Mouse (Mus musculus): ENCODE measurements at regions not wholly inside any gene's neighbourhood (a gene's known extent, or its start where the extent isn't known, plus 50 kb on each side); places are given as distances from the start of the nearest gene placed in this dataset.

GRCm38 (mm10) chr13:31396216-31396910 is 159.6 kb upstream of the Foxq1 start:
- no peak for DNase-seq (ENCODE audit: low spot score)

DNA sequence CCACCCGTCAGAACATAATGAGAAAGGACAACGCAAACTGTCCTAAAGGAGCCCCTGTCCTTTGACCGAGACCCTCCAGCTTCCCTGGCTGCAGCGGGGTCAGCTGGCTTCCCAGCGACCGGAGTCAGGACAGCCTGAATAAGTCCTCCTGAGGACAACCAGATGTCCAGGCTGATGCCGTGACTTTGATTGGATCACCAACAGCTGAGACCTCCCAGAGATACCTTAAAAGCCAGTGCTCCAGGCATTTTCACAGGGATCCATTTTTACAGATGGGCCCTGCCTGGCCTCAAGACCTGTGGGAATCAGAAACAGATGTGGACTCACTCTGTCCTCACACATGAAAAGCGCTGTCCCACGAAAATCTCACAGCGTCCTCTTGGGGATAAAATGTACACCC is 158.7 kb upstream of the Foxq1 start:
- DNase-seq (ENCODE audit: low spot score) = no peak

GRCm38 (mm10) chr13:31400401-31400800 is 155.5 kb upstream of the Foxq1 start:
- no peak for DNase-seq (ENCODE audit: low spot score)

DNA sequence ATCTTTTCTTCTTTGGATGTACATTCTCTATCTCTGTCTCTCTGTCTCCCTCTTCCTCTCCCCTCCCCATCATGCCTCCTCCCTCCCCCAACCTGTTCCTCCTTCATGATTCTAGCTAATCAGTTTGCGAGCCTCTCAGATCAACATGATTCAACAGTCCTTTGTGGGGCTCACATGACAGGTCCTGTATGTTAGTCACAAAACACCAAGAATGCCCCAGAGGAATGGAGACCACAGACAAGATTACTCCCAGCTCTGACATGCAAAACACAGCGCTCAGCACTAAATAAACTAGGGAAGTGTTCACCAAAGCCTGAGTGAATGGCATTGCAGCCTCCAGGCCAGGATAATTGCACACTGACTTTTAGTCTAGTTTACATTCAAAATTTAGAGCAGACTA is 150.6 kb upstream of the Foxq1 start:
- DNase-seq (ENCODE audit: low spot score) = no peak

GRCm38 (mm10) chr13:31408439-31409122 is 147.4 kb upstream of the Foxq1 start:
- no peak for DNase-seq (ENCODE audit: low spot score)

- DNase-seq (ENCODE audit: low spot score) = no peak
Measured at GRCm38 (mm10) chr13:31409123-31409513, 146.8 kb upstream of the Foxq1 start.

DNA sequence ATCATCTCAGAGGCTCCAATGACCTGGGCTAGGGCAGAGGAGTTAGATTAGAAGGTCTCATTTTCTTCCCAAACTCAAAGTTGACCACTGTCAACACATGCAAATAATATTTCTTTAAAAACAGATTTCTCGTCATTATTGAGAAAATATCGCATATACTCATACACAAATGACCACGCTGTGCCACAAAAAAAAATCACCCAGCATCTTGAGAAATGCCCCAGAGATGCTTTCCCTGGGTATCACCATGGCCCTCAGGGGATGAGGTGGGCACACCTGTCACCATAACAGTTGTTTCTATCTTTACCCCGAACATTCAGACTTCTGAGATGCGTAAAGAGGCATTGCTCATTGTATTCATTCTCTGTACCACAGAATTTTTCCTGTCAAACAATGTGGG is 134.4 kb upstream of the Foxq1 start:
- DNase-seq (ENCODE audit: low spot score) = no peak

GRCm38 (mm10) chr13:31423599-31423998 is 132.3 kb upstream of the Foxq1 start:
- no peak for DNase-seq (ENCODE audit: low spot score)

GRCm38 (mm10) chr13:31425825-31426500 is 130.0 kb upstream of the Foxq1 start:
- DNase-seq (ENCODE audit: low spot score) = no peak

- no peak for DNase-seq (ENCODE audit: low spot score)
Measured at GRCm38 (mm10) chr13:31436434-31436833, 119.5 kb upstream of the Foxq1 start.

- no peak for DNase-seq (ENCODE audit: low spot score)
Measured at GRCm38 (mm10) chr13:31439761-31440627, 115.9 kb upstream of the Foxq1 start.

GRCm38 (mm10) chr13:31458883-31459282 is 97.1 kb upstream of the Foxq1 start:
- DNase-seq (ENCODE audit: low spot score) = no peak

- no peak for DNase-seq (ENCODE audit: low spot score)
Measured at GRCm38 (mm10) chr13:31465141-31465540, 90.8 kb upstream of the Foxq1 start.

DNA sequence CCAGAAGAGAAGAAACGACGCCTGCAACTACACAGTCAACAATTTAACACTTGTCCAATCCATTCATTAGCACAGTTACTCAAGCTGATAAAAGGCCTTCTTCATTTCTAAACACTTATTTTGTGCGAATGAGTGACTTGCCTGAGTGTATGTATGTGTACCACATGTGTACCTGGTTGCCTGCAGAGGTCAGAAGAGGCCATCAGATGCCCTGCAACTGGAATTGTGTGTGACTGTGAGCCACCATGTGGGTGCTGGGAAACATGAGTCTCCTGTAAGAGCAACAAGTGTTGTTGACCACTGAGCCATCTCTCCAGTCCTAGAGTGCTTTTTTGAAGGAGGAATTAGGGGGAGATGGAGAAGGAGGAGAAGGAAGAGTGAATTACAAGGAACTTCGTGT is 90.2 kb upstream of the Foxq1 start:
- DNase-seq (ENCODE audit: low spot score) = no peak

DNA sequence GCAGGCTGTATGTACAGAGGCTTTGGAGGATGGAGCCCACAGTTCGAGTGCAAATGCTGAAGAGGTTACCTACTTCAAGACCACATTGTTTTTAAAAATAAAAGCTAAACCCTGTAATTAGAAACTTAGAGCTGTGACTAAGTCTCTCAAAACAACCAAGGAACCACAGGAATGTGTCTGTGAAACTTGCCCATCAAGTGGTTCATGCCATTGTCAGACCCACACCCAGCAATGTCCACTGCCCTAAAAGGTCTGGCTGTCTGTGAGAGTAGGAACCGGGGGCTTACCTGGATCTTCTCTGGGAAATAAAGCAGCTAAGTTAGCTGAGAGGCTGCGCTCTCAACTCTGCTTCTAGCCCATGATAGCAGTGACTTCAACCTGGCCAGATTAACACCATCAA is 87.8 kb upstream of the Foxq1 start:
- DNase-seq (ENCODE audit: low spot score) = no peak

- no peak for DNase-seq (ENCODE audit: low spot score)
Measured at GRCm38 (mm10) chr13:31468983-31469382, 87.0 kb upstream of the Foxq1 start.

DNA sequence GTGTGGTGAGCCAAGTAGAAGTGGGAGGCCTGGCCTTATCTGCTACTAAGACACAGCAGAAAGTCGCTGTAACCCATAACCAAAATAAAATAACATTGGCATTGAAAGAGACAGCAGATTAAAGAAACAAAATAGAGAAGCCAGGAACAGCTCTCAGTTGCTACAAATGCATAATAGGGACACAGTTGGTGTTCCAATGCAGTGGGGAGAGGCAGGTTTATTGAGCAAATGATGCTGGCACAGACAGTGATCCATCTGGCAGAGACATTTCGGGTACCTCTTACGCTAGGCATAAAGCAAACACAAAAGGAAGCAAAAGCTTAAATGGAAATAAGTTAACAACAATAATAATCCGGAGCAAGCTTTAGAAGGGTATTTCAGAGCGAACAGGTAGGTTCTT is 83.6 kb upstream of the Foxq1 start:
- DNase-seq (ENCODE audit: low spot score) = no peak

GRCm38 (mm10) chr13:31472804-31473203 is 83.1 kb upstream of the Foxq1 start:
- no peak for DNase-seq (ENCODE audit: low spot score)

DNA sequence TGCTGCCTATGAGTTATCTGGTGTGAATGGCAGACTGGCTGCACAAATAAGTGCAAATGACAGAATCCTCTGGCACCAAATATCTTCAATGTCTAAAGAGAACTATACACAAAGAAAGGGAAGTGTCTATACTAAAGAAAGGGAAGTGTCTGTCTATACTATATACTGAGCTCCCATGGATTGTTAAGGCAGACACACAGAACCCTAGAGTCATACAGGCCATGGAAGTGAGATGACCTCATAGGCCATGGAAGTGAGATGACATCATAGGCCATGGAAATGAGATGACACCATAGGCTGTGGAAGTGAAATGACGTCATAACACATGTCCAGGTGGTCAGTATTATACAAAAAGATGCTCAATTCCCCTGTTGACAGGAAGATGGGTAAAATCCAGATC is 82.7 kb upstream of the Foxq1 start:
- DNase-seq (ENCODE audit: low spot score) = no peak

DNA sequence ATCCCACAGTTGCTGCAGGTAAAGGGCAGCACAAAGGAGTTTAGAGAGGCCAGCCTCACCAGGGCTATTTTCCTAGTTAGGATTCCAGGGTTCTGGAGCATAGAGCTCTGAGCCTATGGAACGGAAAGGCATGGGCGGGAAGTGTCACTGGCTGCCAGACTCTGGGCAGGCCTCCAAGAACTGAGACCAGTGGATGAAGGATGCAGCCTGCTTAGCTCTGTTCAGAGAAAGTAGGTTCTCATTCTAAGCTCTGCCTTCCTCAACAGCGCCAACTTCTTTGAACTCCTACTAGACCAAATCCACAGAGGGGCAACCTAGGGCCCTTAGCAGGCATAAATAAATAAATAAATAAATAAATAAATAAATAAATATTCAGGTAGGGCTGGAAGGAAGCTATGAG is 80.1 kb upstream of the Foxq1 start:
- DNase-seq (ENCODE audit: low spot score) = no peak

GRCm38 (mm10) chr13:31477171-31477867 is 78.6 kb upstream of the Foxq1 start:
- no peak for DNase-seq (ENCODE audit: low spot score)
